Mouse (Mus musculus): ENCODE data around the gene Prtg.

The Prtg gene

GRCm38 (mm10) chr9:72911381-72911780 is 104.7 kb downstream of the Prtg start:
- in situ Hi-C loops (cut with MseI, MboI) = no loop called here

- in situ Hi-C loops (cut with MseI, MboI) = no loop called here
Observed at GRCm38 (mm10) chr9:72913551-72913950, 106.9 kb downstream of the Prtg start.

- in situ Hi-C loops (cut with MseI, MboI) = no loop called here
Observed at GRCm38 (mm10) chr9:72915728-72916127, 109.1 kb downstream of the Prtg start.

GRCm38 (mm10) chr9:72923068-72923467 is 116.4 kb downstream of the Prtg start:
- in situ Hi-C loops (cut with MseI, MboI) = no loop called here

GRCm38 (mm10) chr9:72925021-72925934 is 118.6 kb downstream of the Prtg start, which contains the start of gene Pygo1:
Pygo1 (plus strand) TSS chr9:72925645.
- in situ Hi-C loops (cut with MseI, MboI) = no loop called here

GRCm38 (mm10) chr9:72925935-72926258 is 119.2 kb downstream of the Prtg start:
- in situ Hi-C loops (cut with MseI, MboI) = no loop called here

- in situ Hi-C loops (cut with MseI, MboI) = no loop called here
Observed at GRCm38 (mm10) chr9:72931166-72931790, 124.6 kb downstream of the Prtg start.

GRCm38 (mm10) chr9:72935309-72935708 is 128.6 kb downstream of the Prtg start:
- in situ Hi-C loops (cut with MseI, MboI) = no loop called here

GRCm38 (mm10) chr9:72936301-72936700 is 129.6 kb downstream of the Prtg start:
- in situ Hi-C loops (cut with MseI, MboI) = no loop called here

- in situ Hi-C loops (cut with MseI, MboI) = no loop called here
Observed at GRCm38 (mm10) chr9:72943424-72943823, 136.8 kb downstream of the Prtg start.

GRCm38 (mm10) chr9:72944286-72944685 is 137.6 kb downstream of the Prtg start:
- in situ Hi-C loops (cut with MseI, MboI) = no loop called here

- in situ Hi-C loops (cut with MseI, MboI) = no loop called here
Observed at GRCm38 (mm10) chr9:72947010-72947409, 140.3 kb downstream of the Prtg start.

- in situ Hi-C loops (cut with MseI, MboI) = no loop called here
Observed at GRCm38 (mm10) chr9:72949572-72949971, 142.9 kb downstream of the Prtg start.

GRCm38 (mm10) chr9:72954746-72955145 is 148.1 kb downstream of the Prtg start:
- in situ Hi-C loops (cut with MseI, MboI) = no loop called here

- in situ Hi-C loops (cut with MseI, MboI) = no loop called here
Observed at GRCm38 (mm10) chr9:72955546-72955945, 148.9 kb downstream of the Prtg start.

- in situ Hi-C loops (cut with MseI, MboI) = no loop called here
Observed at GRCm38 (mm10) chr9:72958521-72959450, 152.1 kb downstream of the Prtg start, which contains the start of the genes Dyx1c1 and Gm44503. Dyx1c1 (plus strand) TSS chr9:72958785. Gm44503 (plus strand) TSS chr9:72958852.

GRCm38 (mm10) chr9:72961346-72961745 is 154.7 kb downstream of the Prtg start:
- in situ Hi-C loops (cut with MseI, MboI) = loop anchor here in 1 of 2 experiments (10.0 kb wide), 1 partner anchor 133 kb away; no protein-coding TSS in a partner anchor

- in situ Hi-C loops (cut with MseI, MboI) = loop anchor here in 1 of 2 experiments (10.0 kb wide), 1 partner anchor 133 kb away; no protein-coding TSS in a partner anchor
Observed at GRCm38 (mm10) chr9:72961959-72962358, 155.3 kb downstream of the Prtg start.
